In genomic region chr4:85819169-85819568, GRCm38 (mm10) we compare ENCODE assay signal across 7 mouse cellular contexts.
DNase-seq lines count a peak whose midpoint lies in the region; TF ChIP-seq lines count a peak whose summit lies in the region.

No protein-coding gene starts in this region.

- DNase-seq in ovary, postnatal 14 days (ENCODE audit: low spot score), result peak; percentile 31
- DNase-seq in ovary, postnatal 36 days (ENCODE audit: low spot score), result no peak
- peak; percentile 17 to 49 for DNase-seq in adrenal gland, postnatal 36 days
- peak; percentile 16 for DNase-seq in embryo, embryonic 9.5 days (ENCODE audit: extremely low spot score)
- DNase-seq in kidney, adult 8-10 months, result peak; percentile 23 to 41
- no peak for DNase-seq in lung, adult 2 months
- peak; percentile 38 for DNase-seq in right cerebral cortex, postnatal 25 days

- H3K4me3 ChIP-seq in lung, adult 2 months (replicated peaks; ENCODE audit: extremely low read depth, low read depth, low read length), result no peak overlapping the region

- TF ChIP-seq POLR2A in lung, adult 2 months (IDR thresholded peaks at IDR 0.05; ENCODE audit: borderline replicate concordance, extremely low read depth, low read depth, low read length), result no peak

- H3K4me1 ChIP-seq in lung, adult 2 months (ENCODE audit: control insufficient read depth, insufficient read depth, low read length), result no peaks in the 10 kb centered on the region

- 91% methylated on average over 1 of the region's 1 CpGs for WGBS in lung, adult 2 months

- peak; percentile 42; the same call in 1 of the 2 replicates for TF ChIP-seq CTCF in lung, adult 2 months (IDR thresholded peaks at IDR 0.05; ENCODE audit: insufficient read depth, low read length)

Comparison
In these comparisons a context has a peak if more than half of its experiments do, and no peak if none do; other contexts are left out.
1. DNase-seq: peak in ovary, postnatal 14 days (single experiment), adrenal gland, postnatal 36 days (2 of 2), embryo, embryonic 9.5 days (single experiment), kidney, adult 8-10 months (2 of 2) and right cerebral cortex, postnatal 25 days (single experiment); none in ovary, postnatal 36 days (single experiment) and lung, adult 2 months (single experiment).